Mouse (Mus musculus) gastrocnemius, postnatal 14 days (tissue): ENCODE data around the gene Cit. TPM values are rescaled to one million over a fixed set of nuclear protein-coding genes. Genes with fewer than 3 reads are reported as not detected.
"Not testable (repeated sequence)": the region's sequence is repeated elsewhere in the genome, so short reads cannot be mapped to it uniquely, and the experiment has no call there.

Experiments used
- DNase-seq: peaks from one replicate; pipeline ENCODE4 v3.0.0; 2021; ENCODE audit warnings: mixed read lengths
- intact Hi-C: fragments of 180-260 bp; cut with DNase I; formaldehyde crosslinking; loops from one replicate; pipeline ENCODE4 v1.15.1; 2025; ENCODE audit warnings: low total_unique reads
- long read RNA-seq, 2 experiments: library from polyadenylated mRNA; stranded (forward); transcript quantifications; one replicate each; pipeline ENCODE4 v2.0.0; 2021
- total RNA-seq, 2 experiments: library from RNA; stranded (reverse); gene quantifications; 2 replicates each; pipeline ENCODE4 v1.2.3; 2021

The Cit gene
- 1 to 10 TPM; 2.9 to 4.6 TPM for total RNA-seq
- long read RNA-seq, experiment 1 = 0 reads
- long read RNA-seq, experiment 2, partial matches to known transcripts = 1 of 1 reads
- long read RNA-seq, experiment 2, other reads (novel, unspliced or antisense) = 0 of 1 reads

GRCm38 (mm10) chr5:115844766-115845634 lies at the start of gene Cit:
TSS of gene Cit (plus strand) at chr5:115845278.
- intact Hi-C loops = no loop called here
- DNase-seq = peak; percentile 89

- DNase-seq = no peak
- intact Hi-C loops = no loop called here
Measured at GRCm38 (mm10) chr5:115799016-115799894, 45.8 kb upstream of the Cit start.

- DNase-seq = no peak
- intact Hi-C loops = no loop called here
Measured at GRCm38 (mm10) chr5:115799895-115800232, 45.2 kb upstream of the Cit start.

- DNase-seq = no peak
- intact Hi-C loops = no loop called here
Measured at GRCm38 (mm10) chr5:115812262-115812661, 32.8 kb upstream of the Cit start.

GRCm38 (mm10) chr5:115817022-115817421 lies 28.1 kb upstream of the Cit start:
- no peak for DNase-seq
- intact Hi-C loops = no loop called here

GRCm38 (mm10) chr5:115817655-115818054 lies 27.4 kb upstream of the Cit start:
- intact Hi-C loops = not testable (repeated sequence)

GRCm38 (mm10) chr5:115819966-115820365 lies 25.1 kb upstream of the Cit start:
- intact Hi-C loops = no loop called here

More at GRCm38 (mm10) chr5:115817655-115818054, 27.4 kb upstream of the Cit start:
- not testable (repeated sequence) for DNase-seq

GRCm38 (mm10) chr5:115821200-115821599 lies 23.9 kb upstream of the Cit start:
- intact Hi-C loops = no loop called here
- no peak for DNase-seq

More at GRCm38 (mm10) chr5:115819966-115820365, 25.1 kb upstream of the Cit start:
- no peak for DNase-seq

GRCm38 (mm10) chr5:115821910-115822309 lies 23.2 kb upstream of the Cit start:
- intact Hi-C loops = no loop called here
- DNase-seq = no peak

- DNase-seq = no peak
- intact Hi-C loops = no loop called here
Measured at GRCm38 (mm10) chr5:115832754-115833153, 12.3 kb upstream of the Cit start.

- intact Hi-C loops, DNase-seq: not testable (repeated sequence)
Measured at GRCm38 (mm10) chr5:115833806-115834205, 11.3 kb upstream of the Cit start.

- intact Hi-C loops = no loop called here
- DNase-seq = no peak
Measured at GRCm38 (mm10) chr5:115835291-115835690, 9.8 kb upstream of the Cit start.

- intact Hi-C loops = no loop called here
- DNase-seq = no peak
Measured at GRCm38 (mm10) chr5:115838059-115838458, 7.0 kb upstream of the Cit start.

- no peak for DNase-seq
- intact Hi-C loops = no loop called here
Measured at GRCm38 (mm10) chr5:115840453-115840852, 4.6 kb upstream of the Cit start.

- intact Hi-C loops = no loop called here
Measured at GRCm38 (mm10) chr5:115840946-115841775, 3.9 kb upstream of the Cit start.

GRCm38 (mm10) chr5:115844368-115844765 lies 711 bp upstream of the Cit start:
- no peak for DNase-seq
- intact Hi-C loops = no loop called here

More at GRCm38 (mm10) chr5:115840946-115841775, 3.9 kb upstream of the Cit start:
- DNase-seq = no peak

GRCm38 (mm10) chr5:115845635-115846174 lies 627 bp downstream of the Cit start:
- intact Hi-C loops = no loop called here

GRCm38 (mm10) chr5:115847166-115847565 lies 2.1 kb downstream of the Cit start:
- no peak for DNase-seq
- intact Hi-C loops = no loop called here

More at GRCm38 (mm10) chr5:115845635-115846174, 627 bp downstream of the Cit start:
- no peak for DNase-seq

- intact Hi-C loops = no loop called here
- no peak for DNase-seq
Measured at GRCm38 (mm10) chr5:115848463-115848862, 3.4 kb downstream of the Cit start.
